Mouse (Mus musculus): ENCODE measurements at regions not wholly inside any gene's neighbourhood (a gene's known extent, or its start where the extent isn't known, plus 50 kb on each side); places are given as distances from the start of the nearest gene placed in this dataset.

DNA sequence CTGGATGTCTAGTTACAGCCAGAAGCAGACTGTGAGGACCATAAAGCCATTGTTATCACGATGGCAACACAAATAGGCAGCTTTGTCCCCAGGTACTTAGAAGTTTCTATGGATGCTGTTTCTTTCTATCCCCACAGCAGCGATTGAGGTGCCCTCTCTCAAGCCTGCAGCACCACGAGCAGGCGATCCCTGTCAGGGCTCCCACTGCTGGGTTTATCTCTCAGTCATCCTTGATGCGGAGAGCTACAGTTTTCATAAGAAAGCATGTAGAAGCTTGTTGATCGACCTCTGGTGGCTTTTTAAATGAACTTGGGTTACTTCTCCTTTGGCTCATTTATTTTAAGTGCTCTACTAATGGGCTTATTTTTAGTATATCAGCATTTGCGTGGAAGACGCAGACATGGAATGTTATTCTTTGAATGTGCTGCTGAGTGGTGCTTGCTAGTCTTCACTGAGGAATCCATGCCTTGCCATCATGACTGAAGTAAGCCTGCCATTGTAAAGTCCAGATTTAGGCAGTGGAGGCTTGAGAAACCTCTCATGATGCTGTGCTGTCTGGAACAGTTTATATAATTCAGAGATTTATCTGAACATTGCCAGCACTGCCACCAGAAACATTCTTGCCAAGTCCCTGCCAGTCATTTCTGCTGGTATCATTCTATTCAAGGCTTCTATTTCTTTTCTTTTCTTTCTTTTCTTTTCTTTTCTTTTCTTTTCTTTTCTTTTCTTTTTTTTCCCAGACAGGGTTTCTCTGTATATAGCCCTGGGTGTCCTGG, 161.0 kb downstream of the Cxcl12 start:
- DNase-seq (ENCODE audit: low spot score in 2 of 2), result no peak

DNA sequence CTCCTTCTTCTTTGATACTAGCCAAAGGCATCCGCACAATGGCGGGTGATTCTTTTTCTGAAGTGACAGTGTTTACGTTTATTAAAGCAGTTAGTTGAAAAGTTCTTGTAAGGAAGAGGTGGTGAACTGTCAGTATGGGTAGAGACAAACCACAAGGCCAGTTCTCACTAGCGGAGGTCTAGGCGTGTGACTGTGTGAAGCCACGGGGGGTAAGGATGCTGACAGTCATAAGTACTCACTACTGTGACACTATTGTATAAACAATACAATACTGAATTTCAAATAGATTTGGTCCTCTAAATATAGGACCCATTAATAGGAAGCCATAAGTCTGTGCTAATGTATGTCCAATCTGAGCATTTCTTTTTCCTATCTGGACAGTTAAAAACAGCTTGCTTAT, 161.9 kb downstream of the Cxcl12 start:
- DNase-seq (ENCODE audit: low spot score in 2 of 2), result no peak

DNA sequence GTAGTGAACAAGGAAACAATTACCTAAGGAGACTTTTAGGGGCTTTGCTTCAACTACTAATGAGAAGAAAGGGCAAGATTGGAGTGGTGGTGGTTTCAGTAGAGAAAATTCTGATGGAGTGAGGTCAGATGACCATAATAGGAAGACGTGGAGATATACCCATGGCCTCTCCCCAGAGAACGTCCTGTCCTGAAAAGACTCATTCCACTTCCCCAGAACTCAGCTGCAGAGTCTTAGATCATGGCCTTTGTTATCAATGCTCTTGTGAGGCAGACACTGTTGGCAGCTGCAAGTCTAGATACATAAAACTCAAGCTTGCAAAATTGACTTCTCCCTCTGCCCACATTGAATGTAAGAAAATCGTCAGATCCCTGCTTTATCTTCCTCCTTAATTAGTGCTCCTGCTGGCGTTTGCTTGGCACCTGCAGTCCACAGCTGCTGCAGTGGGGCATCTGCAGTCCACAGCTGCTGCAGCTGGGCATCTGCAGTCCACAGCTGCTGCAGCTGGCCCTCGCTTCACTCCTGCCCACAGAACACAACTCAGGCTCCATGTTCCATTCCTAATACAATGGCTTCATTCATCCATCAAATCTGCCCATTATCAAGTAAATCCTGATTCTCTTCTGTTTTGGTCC, 162.5 kb downstream of the Cxcl12 start:
- no peak for DNase-seq (ENCODE audit: low spot score in 2 of 2)

DNA sequence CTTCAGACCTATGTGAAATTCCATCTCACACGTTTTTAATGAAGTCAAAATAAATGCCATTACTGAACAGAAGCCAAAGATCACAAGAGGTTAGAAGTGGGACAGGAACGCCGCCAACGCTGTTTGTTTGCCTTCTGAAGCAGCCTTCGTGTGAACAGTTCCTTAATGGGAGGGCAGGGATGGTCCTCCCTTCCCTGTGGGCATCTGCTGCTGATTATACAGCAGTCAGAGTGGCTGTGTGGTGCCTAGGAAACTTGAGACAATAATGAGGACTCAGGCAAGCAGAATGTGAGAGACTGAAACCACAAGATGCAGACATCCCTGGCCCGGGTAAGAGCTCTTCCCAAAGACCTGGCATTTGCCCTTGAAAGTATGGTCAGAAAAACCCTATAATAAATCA, 164.3 kb downstream of the Cxcl12 start:
- no peak for DNase-seq (ENCODE audit: low spot score in 2 of 2)

DNA sequence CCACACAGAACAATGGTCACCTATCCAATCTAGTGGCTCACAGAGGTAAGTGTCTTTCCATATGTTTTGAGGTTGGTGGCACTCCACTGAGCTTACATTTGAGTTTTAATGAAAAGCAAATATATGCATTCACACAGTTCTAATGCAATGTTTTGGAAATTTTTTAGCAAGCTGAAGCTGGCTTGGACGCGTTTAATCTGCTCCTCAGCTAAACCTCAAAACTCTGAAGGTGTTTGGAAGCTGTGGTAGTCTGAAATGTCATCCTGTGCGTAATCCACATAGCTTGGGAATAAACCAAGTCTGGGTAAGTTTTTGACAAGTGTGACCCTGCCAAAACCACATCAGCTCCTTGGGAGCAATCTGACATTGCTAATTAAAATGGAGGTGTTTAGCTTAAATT, 173.8 kb downstream of the Cxcl12 start:
- no peak for DNase-seq (ENCODE audit: low spot score in 2 of 2)

DNA sequence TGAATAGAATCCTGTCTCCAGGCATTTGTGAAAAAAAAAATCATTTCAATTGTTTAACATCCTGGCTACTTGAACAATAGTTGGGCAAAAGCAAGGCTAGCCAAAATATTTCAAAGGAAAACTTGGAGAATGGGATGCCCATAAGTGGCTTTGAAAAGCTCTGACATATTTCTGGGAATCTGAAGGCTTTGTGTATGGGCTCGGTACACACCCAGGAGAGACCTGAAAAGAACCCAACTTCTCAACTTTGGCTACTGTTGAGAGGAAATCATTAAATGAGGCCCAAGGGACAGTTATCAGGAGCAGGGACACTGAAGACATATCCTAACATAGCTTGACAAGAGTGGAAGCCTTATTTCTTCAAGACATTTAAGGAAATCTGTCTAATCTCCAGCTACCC, 179.0 kb downstream of the Cxcl12 start:
- DNase-seq (ENCODE audit: low spot score in 2 of 2), result no peak

DNA sequence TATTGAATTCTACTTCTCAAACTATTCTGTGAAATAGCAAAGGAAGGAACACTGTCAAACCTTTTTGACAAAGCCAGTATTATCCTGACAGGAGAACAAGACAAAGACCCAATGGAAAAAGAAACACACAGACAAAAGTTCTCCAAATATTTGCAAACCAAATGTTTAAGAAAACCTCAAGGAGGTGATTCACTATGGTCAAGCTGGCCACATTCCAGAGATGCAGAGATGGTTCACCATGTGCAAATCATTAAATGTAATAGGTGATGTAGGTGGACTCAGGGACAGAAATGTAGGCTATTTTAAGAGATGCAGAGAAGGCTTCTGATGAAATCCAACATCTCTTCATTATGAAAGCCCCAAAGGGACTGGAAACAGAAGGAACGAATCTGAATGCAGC, 183.5 kb downstream of the Cxcl12 start:
- no peak for DNase-seq (ENCODE audit: low spot score in 2 of 2)

DNA sequence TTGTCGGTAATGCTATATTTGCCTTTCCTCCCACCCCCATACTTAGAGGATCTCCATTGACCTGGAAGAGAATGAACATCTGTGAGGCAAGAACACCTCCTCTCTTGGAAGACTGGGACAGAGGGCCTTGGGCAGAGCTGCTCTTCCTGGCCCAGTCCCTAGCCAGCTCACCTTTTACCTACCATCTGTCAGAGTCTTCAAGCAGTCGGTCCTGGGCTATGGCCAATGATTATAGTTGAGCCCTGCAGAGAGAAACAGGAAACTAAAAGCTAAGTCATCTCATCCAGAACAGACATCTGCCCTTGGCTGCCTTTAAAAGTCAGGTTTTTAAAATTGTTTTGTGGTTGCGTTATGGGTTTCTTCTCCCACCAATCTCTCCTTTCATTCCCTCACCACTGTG, 184.8 kb downstream of the Cxcl12 start:
- DNase-seq (ENCODE audit: low spot score in 2 of 2), result no peak

DNA sequence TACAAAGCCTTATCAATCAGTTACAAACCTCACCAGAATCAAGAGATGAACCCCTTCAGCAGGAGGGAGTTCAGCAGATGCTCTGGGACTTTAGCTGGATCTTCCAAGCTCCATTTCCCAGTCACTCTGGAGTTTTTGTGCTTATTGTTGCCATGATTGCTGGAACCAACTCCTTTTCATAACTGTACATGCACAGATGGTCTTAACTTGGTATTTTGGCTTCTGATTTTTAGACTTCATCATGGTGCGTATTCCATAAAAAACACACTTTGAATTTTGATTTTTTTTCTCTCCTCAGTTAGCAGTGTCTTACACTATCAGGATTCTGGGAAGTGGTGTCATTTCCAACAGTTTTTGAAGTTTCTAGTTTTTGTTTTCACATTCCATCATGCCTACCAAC, 187.8 kb downstream of the Cxcl12 start:
- DNase-seq (ENCODE audit: low spot score in 2 of 2), result no peak

DNA sequence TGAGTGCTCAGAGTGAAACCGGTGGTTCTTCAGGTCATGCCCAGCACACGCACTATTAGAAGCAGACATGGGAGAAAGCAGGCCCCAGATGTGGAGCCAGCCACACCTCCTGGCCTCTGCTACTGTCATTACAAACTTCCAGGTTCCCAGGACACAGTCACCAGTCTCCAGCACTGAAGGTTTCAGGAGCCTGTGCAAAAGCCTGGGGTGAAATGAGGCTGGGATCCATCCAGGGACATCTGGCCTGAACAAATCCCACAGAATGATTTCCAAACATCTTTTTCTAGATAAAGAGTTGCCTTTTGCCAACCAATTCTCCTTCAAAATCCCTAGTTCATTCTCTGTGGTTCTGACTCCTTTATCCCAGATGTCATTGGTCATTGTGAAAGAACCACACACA, 191.1 kb downstream of the Cxcl12 start:
- DNase-seq (ENCODE audit: low spot score in 2 of 2), result no peak

DNA sequence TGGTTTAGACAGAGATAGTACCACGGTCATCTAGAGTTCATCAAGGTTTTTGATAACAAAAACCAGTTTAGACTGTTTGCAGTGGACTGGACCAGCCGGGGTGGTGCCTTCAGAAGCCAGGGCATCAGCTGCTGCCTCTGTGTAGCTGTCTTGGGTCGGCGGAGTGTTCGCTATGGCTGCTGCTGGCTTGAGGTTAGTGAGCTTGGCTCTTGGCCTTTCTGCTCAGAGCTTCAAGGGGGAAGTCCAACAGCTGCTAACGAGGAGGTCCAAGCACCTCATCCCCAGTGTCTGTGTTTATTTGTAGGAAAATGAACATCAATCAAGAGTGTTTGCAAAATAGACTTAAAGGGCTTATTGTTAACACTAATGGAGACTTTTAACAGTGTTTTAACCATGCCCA, 198.2 kb downstream of the Cxcl12 start:
- no peak for DNase-seq (ENCODE audit: low spot score in 2 of 2)

DNA sequence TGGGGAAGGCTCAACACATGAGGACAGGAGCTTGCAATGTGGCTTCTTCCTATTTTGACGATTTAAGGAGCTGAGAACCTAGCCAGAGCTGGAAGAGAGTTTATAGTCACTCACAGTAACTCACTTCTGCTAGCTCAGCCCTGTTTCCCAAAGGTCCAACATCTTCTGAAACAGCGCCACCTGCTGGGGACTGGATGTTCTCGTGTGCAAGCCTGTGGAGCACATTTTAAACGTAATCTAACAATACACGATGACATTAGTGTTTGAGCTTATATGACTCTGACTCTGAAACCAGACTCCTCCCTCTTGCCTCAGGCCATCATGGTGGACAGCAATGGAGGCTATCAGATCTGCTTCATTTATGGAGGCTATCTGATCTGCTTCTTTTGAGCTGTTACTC, 207.7 kb downstream of the Cxcl12 start:
- DNase-seq (ENCODE audit: low spot score in 2 of 2), result no peak

DNA sequence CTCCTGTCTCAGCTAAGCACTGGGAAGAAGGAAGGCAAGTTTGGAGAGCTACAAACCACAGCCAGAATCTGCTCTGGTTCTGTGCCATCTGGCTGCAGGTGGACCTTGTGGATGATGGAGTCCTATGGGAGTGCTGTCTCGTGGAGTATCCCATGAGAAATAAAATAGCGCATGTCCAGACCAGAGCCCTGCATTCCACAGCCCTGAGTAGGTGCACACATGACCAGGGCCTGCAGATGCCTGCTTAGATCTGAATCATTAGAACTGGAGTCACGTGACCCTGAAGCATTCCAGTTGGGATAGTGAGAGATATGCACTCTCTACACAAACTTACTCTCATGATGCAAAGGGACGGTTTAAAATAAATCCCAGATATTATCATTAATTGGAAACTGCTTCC, 211.6 kb downstream of the Cxcl12 start:
- no peak for DNase-seq (ENCODE audit: low spot score in 2 of 2)

DNA sequence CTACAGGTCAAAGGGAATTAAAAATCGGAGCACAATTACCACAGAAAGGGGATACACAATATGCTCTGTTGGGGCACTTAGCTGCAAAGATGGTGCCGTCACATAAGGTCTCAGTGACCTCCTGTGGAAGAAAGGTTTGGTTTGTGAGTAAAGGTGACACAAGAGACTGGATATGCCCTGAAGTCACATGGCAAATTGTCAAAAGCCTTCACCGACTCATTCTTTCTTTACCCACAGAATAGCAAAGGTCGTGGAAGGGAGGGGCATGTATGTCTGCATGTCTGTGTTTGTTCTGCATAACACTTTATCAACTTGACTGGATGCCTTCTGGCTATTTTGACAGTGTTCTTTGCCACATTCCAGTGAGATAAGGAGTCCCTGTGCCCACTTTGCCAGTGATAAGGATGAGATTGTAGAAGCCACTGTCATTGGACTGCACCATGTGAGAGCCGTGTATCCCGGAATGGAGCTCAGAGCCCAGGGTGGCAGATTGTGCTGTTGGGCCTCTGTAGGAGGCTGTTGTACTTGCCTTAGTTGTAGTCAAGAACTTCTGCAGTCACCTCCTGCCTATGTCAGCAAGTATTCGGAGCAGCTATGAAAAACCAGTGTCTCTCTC, 222.0 kb downstream of the Cxcl12 start:
- DNase-seq (ENCODE audit: low spot score in 2 of 2), result no peak

DNA sequence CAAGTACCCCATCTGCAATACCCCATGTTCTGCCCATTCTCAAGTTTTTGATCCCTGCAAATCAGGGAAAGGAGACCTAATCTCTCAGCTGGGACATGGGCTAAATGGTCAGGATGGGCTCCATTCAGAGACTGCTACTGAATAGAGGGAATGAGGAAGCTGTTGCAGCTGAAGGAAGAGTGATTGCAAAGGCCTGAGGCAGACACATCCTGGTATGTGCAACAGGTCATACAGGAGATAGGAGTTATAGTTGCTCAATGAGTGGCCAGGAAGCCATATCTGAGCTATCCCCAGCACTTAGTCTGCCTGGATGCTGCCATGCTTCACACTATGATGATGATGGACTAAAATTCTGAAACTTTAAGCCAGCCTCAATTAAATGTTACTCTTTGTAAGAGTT, 225.1 kb downstream of the Cxcl12 start:
- DNase-seq (ENCODE audit: low spot score in 2 of 2), result no peak

DNA sequence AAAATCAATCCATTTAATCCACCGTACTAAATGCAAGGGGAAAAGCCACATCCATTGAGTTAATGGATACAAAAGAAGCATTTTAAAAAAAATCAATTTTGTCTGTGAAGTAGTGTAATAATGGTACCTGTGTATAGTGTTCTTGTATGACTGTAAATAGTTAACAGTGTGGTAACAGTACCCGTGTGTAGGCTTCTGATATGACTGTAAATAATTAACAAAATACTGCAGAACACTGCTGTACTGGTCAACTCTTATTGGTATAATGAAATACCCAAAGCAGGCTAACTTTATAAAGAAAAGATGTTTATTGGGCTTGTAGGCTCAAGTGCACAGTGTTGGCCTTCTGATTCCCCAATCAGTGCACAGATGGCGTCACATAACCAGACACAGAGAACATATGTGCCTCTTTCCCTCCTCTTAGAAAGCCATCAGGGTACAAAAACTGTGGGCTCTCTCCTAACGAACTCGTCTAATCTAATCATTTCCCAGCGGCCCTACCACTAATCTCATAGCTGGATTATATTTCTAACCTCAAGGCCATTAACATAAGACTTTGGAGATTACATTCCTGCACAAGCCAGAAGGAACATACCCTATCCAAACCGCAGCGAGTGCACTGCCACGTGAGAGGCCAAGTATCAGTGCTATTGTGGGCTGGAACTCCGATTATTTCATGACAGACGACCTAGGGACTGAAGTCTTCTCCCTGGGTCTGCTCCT, 237.4 kb downstream of the Cxcl12 start:
- DNase-seq (ENCODE audit: low spot score in 2 of 2), result no peak

DNA sequence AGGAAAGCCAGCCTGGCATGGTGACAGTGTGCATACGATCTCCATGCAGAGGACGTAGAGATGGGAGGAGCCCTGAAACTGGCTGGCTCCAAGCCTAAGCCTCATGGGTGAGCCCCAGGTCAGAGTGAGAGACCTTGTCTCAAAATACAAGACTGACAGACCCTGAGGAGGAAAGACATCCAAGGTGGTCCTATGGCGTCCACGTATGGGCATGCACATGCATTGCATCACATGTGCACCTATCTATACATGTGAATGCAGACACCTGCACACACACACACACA, 237.9 kb downstream of the Cxcl12 start:
- DNase-seq (ENCODE audit: low spot score in 2 of 2), result no peak

DNA sequence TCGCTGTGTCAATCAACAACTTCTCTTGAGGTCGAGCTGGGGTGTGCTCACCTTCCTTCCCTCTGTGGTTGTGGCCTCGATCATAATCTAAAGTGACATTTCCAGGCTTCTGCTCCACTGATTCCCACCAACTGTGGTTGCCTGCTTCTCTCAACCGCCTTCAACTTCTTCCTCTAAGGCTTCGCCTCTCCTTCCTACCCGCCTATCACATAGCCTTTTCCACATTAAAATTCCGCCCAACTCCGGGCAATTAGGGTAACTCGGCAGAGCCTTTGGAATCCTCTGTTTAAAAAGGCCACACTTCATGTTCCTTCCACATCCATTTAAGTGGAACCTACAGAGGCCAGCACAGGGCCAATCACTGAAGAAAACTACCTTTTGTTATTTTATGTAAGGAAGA, 238.4 kb downstream of the Cxcl12 start:
- DNase-seq (ENCODE audit: low spot score in 2 of 2), result no peak

DNA sequence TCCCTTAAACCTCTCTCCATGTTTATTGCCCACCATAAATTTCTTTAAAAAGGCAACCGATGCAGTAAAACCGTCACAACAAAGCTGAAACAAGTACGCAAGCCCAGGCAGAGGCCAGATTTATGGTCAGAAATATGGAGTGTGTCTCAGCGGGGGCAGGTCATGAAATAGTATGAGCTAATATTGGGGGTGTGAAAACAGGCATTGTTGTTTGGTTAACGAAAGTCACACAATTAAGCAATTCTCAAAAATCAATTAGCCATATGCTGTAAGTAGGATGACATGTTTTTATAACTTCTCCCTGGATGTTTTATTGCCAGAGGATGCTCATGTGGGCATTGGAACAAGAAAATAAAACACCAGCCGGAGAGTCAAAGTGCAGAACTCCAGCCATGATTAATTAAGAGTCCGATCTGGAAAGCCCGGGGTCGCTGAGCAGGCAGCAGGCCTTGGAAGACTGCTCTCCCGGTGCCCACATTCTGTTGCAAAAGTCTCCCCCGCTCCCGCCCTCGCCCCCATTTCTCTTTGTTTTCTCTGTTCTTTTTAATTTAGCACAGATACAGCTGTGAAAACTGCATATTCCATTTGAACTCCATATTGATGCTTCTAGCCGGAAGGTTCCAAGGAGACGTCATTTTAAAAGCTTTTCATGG, 239.0 kb downstream of the Cxcl12 start:
- DNase-seq (ENCODE audit: low spot score in 2 of 2), result no peak

DNA sequence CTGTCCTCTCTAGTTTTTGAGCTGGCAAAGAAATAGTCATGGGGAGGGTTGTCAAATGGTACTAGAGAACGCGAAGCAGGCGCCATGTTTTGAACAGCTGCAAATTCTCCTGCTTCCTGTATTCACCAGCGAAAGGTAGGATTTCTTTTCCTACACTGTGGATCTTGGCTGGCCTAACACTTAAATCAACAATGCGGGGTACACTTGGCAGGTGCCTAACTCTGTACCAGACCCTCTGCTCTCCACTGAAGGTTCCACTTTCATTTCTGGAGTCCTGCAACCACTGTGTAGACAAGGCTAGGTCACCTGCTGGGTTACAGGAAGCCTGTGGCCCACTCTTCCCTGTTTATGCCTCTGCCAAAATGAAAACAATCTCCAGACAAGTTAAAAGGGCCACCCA, 239.6 kb downstream of the Cxcl12 start:
- DNase-seq (ENCODE audit: low spot score in 2 of 2), result no peak

DNA sequence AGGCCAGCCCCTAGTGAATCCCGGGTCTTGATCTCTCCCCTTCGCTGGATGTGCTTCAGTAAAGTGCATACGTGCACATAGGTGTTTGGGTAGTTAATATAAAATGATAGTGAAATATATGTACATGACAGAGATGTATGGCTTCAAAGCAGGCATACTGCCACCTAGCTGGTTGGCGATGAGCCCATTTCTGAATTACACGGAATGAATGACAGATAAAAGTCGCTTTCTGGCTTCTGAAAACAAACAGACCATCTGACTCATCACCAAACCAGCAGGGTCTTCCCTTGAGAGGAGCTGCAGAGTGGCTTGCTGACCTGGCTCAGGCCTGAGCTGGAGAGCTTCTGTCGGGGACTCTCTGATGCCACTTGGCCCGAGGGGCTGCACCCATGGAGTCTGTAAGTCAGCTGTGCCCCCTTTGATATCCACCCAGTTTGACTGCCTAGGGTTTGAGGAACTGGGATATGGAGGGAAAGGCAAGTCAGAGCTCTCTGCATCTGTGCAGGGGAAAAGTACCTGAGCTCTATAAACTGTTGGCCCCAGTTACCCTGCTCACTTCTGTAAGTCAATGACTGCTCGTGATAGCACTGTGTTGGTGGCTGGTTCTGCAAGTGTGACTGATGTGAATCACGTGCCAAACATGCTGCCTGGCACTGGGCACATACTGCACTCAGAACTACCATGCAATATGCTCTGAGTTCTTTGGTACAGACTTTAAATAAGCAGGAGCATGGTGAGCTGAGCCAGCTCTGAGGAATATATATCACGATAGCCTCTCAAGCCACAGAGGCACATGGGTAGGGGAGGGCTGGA, 240.8 kb downstream of the Cxcl12 start:
- DNase-seq (ENCODE audit: low spot score in 2 of 2), result no peak
